Mouse (Mus musculus): Measurements from ENCODE around the gene Rexo5. TPM values are rescaled to one million over a fixed set of nuclear protein-coding genes. Genes with fewer than 3 reads are reported as not detected.
A peak's percentile ranks its signal among the peaks of the same experiment; 100 is the strongest.

Rexo5 gene
- polyA plus RNA-seq, 1 experiment from 2014 or later, result 31.2 TPM

DNA sequence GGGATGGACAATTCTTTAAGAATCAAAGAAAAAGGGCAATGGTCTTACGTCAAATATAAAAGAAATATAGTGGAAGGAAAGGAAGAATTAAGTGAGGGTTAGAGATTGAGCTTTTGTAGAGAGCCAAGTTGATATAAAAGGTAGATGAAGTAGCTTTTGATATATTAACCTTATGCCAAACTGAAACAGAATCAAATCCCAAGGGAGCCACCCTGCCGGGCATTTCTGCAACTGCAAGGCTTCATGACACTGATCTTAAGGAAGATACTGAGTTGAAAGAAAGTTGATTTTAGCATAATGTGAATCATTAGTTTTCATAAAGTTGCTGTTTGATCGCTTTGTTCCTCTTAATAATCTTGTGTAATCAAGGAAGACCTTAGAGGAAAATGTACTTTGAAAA lies 4.8 kb upstream of the Rexo5 start:
- peaks cover 82% of the 10 kb centered on the region for H3K36me3 ChIP-seq
- H3K27me3 ChIP-seq (ENCODE audit: low read depth, poor library complexity, severe bottlenecking), result no peaks in the 10 kb centered on the region
- H3K4me1 ChIP-seq, result peaks cover 12% of the 10 kb centered on the region
- H3K4me3 ChIP-seq, result no peak overlapping the region
- no peaks in the 10 kb centered on the region for H3K9me3 ChIP-seq (replicated peaks)
- no peak overlapping the region for H3K27ac ChIP-seq (replicated peaks)
- DNase-seq (ENCODE audit: low spot score), result no peak
- WGBS, result 92% methylated on average over 3 of the region's 3 CpGs

DNA sequence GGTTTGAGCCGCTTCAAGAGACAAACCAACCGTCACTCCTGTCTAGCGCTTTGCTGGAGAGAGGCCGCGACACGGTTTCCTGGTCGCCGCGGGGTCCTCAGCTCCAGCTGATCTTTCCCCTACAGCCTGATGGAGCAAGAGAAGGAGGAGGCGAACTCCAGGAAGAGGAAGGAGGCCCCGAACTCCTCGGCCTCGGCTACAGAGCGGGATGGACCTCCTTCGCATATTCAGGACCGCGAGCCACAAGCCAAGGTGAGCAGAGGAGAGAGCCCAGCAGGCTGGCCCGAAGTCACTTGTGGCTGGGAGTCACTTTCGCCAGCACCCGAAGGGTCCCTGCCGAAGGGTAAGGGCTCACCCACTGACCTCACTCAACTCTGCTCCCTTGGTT lies 439 bp downstream of the Rexo5 start:
- Histone ChIP-seq H3K4me3 (peak overlapping the region; percentile 76), H3K4me1 (peaks cover 26% of the 10 kb centered on the region), H3K27me3 (ENCODE audit: low read depth, poor library complexity, severe bottlenecking) (no peaks in the 10 kb centered on the region), H3K36me3 (peaks cover 37% of the 10 kb centered on the region), H3K9me3 (replicated peaks) (no peaks in the 10 kb centered on the region), H3K27ac (replicated peaks) (peak overlapping the region; percentile 93)
- no peak for DNase-seq (ENCODE audit: low spot score)
- WGBS, result 0% methylated on average over 21 of the region's 21 CpGs

DNA sequence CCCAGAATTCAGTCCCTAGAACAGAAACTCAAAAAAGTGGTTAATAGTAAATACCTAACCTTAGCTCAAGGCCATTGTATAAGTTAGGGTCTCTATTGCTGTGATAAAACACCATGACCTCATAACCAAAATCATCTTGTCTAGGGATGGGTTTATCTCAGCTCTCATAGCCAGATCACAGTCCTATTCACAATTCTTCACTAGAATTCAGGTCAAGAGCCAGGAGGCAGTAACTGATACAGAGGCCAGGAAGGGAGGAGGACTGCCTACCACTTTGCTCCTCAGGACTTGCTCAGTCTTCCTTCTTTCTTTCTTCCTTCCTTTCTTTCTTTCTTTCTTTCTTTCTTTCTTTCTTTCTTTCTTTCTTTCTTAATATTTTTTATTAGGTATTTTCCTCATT lies 1.5 kb downstream of the Rexo5 start:
- peak overlapping the region; percentile 76 for H3K4me3 ChIP-seq
- DNase-seq (ENCODE audit: low spot score), result no peak
- peaks cover 26% of the 10 kb centered on the region for H3K4me1 ChIP-seq
- H3K27ac ChIP-seq (replicated peaks), result peak overlapping the region; percentile 93; the same call in 1 of the 2 replicates
- peaks cover 36% of the 10 kb centered on the region for H3K36me3 ChIP-seq
- H3K27me3 ChIP-seq (ENCODE audit: low read depth, poor library complexity, severe bottlenecking), result no peaks in the 10 kb centered on the region
- no peaks in the 10 kb centered on the region for H3K9me3 ChIP-seq (replicated peaks)

DNA sequence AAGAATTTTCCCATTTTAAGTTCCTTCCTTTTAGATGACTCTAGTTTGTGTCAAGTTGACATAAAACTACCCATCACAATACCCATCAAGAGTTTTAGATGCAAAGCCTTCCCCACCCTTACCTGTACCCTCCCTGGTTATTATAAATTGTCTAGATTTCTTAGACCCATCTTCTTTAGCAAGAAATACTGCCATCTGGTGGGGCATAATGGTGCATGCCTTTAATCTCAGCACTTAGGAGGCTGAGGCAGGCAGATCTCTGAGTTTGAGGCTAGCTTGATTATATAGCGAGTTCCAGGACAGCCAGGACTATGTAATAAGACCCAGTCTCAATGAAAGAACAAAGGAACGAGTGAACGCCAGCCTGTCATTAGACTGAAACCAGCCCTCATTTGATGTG lies 6.7 kb downstream of the Rexo5 start:
- no peaks in the 10 kb centered on the region for H3K27me3 ChIP-seq (ENCODE audit: low read depth, poor library complexity, severe bottlenecking)
- no peaks in the 10 kb centered on the region for H3K9me3 ChIP-seq (replicated peaks)
- peaks cover 50% of the 10 kb centered on the region for H3K36me3 ChIP-seq
- DNase-seq (ENCODE audit: low spot score), result no peak
- WGBS, result 95% methylated on average over 3 of the region's 3 CpGs
- no peak overlapping the region for H3K4me3 ChIP-seq
- H3K4me1 ChIP-seq, result peaks cover 2% of the 10 kb centered on the region
- no peak overlapping the region for H3K27ac ChIP-seq (replicated peaks)

DNA sequence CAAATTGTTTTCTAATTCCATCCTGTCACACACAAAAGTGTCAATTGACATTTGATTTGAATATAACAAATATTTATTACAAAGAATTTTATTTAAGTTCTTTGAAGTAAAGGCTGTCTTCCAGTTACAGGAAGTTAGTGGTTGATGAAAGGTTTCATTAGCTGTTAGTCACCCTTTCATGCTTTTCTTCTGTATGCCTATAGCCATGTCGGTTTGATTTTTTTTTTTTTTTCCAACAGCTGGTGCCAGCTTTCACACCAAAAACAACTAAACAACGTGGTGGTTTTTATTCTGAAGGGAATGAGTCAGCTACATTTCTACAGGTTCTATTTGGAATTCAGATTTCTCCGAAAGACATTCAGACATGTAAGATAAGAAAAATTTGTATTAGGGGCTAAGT lies 7.2 kb downstream of the Rexo5 start:
- no peaks in the 10 kb centered on the region for H3K27me3 ChIP-seq (ENCODE audit: low read depth, poor library complexity, severe bottlenecking)
- H3K27ac ChIP-seq (replicated peaks), result no peak overlapping the region
- H3K4me3 ChIP-seq, result no peak overlapping the region
- DNase-seq (ENCODE audit: low spot score), result no peak
- WGBS, result 92% methylated on average over 3 of the region's 3 CpGs
- H3K9me3 ChIP-seq (replicated peaks), result no peaks in the 10 kb centered on the region
- no peaks in the 10 kb centered on the region for H3K4me1 ChIP-seq
- peaks cover 55% of the 10 kb centered on the region for H3K36me3 ChIP-seq

DNA sequence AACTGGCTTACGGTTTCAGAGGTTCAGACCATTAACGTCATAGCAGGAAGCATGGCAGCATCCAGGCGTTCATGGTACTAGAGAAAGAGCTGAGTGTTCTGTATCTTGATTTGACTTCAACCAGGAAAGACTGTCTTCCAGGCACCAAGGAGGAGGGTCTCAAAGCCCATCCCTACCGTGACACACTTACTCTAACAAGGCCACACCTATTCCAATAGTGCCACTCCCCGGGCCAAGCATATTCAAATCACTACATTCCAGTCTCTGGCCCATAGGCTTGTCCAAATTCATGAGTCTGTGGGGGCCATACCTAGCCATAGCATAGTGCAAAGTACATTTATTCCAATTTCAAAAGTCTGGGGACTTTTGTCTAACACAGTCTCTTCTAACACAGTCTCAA lies 13.6 kb downstream of the Rexo5 start:
- H3K27me3 ChIP-seq (ENCODE audit: low read depth, poor library complexity, severe bottlenecking), result no peaks in the 10 kb centered on the region
- no peaks in the 10 kb centered on the region for H3K9me3 ChIP-seq (replicated peaks)
- H3K36me3 ChIP-seq, result peaks cover 76% of the 10 kb centered on the region
- no peaks in the 10 kb centered on the region for H3K4me1 ChIP-seq
- WGBS, result 92% methylated on average over 5 of the region's 5 CpGs
- H3K4me3 ChIP-seq, result no peak overlapping the region
- DNase-seq (ENCODE audit: low spot score), result no peak
- H3K27ac ChIP-seq (replicated peaks), result no peak overlapping the region

DNA sequence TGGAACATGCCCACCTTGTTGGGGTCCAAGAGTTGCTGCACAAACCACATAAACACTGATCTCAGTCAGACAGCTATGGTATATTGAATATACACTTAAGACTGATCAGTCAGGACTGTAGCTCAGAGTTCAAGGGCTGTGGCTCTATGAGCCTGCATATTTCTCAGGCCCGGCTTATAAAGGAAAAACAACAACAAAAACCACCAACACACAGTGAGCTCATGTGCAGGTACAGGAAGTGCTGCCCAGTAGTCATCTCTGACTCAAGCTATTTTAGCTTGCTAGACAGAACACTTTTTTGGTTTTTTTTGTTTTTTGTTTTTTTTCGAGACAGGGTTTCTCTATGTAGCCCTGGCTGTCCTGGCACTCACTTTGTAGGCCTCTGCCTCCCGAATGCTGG lies 14.9 kb downstream of the Rexo5 start:
- H3K4me3 ChIP-seq, result no peak overlapping the region
- no peak for DNase-seq (ENCODE audit: low spot score)
- peaks cover 86% of the 10 kb centered on the region for H3K36me3 ChIP-seq
- no peaks in the 10 kb centered on the region for H3K9me3 ChIP-seq (replicated peaks)
- no peak overlapping the region for H3K27ac ChIP-seq (replicated peaks)
- no peaks in the 10 kb centered on the region for H3K4me1 ChIP-seq
- 92% methylated on average over 3 of the region's 3 CpGs for WGBS
- H3K27me3 ChIP-seq (ENCODE audit: low read depth, poor library complexity, severe bottlenecking), result no peaks in the 10 kb centered on the region

DNA sequence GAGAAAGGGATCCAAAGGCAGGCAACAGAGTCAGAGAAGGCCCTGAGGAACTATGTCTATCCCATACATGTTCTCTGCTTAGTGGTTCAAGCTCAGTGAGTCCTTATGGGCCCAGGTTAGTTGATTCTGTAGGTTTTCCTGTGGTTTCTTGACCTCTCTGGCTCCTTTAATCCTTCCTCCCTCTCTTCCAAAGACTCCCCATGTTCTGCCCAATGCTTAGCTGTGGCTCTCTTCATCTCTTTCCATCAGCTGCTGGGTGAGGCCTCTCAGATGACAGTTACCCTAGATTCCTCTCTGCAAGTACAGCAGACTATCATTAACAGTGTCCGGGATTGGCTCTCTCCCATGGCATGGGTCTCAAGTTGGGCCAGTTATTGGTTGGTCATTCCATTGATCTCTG lies 41.6 kb downstream of the Rexo5 start:
- H3K4me1 ChIP-seq, result no peaks in the 10 kb centered on the region
- H3K36me3 ChIP-seq, result peaks cover 53% of the 10 kb centered on the region
- WGBS, result 100% methylated on average over 1 of the region's 1 CpGs
- no peak overlapping the region for H3K27ac ChIP-seq (replicated peaks)
- no peaks in the 10 kb centered on the region for H3K27me3 ChIP-seq (ENCODE audit: low read depth, poor library complexity, severe bottlenecking)
- DNase-seq (ENCODE audit: low spot score), result no peak
- no peak overlapping the region for H3K4me3 ChIP-seq
- H3K9me3 ChIP-seq (replicated peaks), result no peaks in the 10 kb centered on the region

DNA sequence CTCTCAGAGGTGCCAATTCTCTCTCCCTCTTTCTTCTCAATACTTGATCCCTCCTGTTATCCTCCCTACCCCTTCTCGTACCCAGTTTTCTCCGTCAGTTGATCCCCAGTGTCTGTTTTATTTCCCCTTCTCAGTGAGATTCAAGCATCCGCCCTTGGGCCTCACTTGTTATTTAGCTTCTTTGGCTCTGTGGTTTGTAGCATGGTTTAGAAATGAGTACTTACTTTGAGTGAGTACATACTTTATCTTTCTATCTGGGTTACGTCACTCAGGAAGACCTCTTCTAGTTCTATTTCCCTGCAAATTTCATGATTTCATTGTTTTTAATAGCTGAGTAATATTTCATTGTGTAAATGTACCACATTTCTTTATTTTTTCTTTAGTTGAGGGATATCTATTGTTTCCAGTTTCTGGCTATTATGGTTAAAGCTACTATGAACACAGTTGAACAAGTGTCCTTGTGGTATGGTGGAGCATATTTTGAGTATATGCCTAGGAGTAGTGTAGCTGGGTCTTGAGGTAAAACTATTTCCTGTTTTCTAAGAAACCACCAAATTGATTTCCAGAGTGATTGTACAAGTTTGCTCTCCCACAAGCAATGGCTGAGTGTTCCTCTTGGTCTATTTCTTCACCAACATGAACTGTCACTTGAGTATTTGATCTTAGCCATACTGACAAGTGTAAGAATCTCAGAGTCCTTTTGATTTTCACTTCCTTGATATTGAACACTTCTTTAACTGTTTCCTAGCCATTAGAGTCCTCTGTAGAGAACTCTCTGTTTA lies 42.4 kb downstream of the Rexo5 start:
- 95% methylated on average over 4 of the region's 4 CpGs for WGBS
- H3K27me3 ChIP-seq (ENCODE audit: low read depth, poor library complexity, severe bottlenecking), result no peaks in the 10 kb centered on the region
- H3K36me3 ChIP-seq, result peaks cover 55% of the 10 kb centered on the region

DNA sequence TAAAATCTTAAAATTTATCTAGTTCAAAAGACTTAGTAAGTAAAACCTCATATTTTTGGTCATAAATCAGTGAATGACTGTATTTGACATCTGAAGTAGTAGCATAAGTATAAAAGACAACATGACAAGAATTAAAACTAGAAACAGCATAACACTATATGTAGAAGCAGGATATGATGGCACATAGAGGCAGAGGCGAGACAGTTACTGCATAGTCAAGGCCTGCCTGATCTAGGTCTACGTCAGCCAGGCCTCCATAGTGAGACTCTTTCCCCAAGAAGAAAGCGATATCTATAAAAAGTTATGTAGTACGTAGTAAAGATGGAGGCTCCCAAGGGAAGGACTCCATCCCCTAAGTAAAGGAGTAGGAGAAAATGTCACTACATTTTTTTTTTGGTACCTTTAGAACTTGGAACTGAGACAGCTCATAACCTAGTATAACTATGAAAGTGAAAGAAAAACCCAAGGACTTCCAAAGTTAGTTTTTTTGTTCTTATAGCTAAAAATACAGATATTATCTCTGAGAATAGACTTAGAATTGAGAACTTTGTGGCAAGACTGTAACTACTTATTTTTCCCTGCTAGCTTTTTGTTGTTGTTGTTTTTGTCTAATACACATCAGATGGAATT lies 48.1 kb downstream of the Rexo5 start:
- H3K27me3 ChIP-seq (ENCODE audit: low read depth, poor library complexity, severe bottlenecking), result no peaks in the 10 kb centered on the region
- 95% methylated on average over 4 of the region's 4 CpGs for WGBS
- H3K9me3 ChIP-seq (replicated peaks), result no peaks in the 10 kb centered on the region
- no peaks in the 10 kb centered on the region for H3K4me1 ChIP-seq
- H3K4me3 ChIP-seq, result no peak overlapping the region
- H3K27ac ChIP-seq (replicated peaks), result no peak overlapping the region
- peaks cover 44% of the 10 kb centered on the region for H3K36me3 ChIP-seq
- no peak for DNase-seq (ENCODE audit: low spot score)

More for the DNA sequence above, 42.4 kb downstream of the Rexo5 start:
- H3K9me3 ChIP-seq (replicated peaks), result no peaks in the 10 kb centered on the region
- DNase-seq (ENCODE audit: low spot score), result no peak
- no peak overlapping the region for H3K4me3 ChIP-seq
- H3K27ac ChIP-seq (replicated peaks), result no peak overlapping the region
- H3K4me1 ChIP-seq, result no peaks in the 10 kb centered on the region

DNA sequence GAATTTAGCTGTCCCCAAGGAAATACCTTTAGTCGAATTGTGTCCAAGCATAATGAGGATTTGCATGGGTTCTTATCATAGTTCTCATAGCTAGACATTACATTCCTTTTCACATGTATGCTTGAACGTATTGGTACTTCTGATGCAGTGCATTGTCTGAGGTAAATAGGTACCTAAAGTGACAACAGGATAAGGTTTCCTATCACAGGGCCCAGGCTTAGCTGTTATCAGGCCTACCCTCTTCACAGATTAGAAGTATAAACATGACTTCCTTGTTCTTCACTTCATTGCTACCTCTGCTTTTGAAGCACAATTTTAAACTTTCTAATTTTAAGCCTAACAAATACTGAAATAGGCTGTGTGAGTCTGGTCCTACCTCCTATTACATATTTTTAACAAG lies 51.7 kb downstream of the Rexo5 start:
- no peak for DNase-seq (ENCODE audit: low spot score)
- Histone ChIP-seq H3K36me3 (peaks cover 52% of the 10 kb centered on the region), H3K4me1 (no peaks in the 10 kb centered on the region), H3K4me3 (no peak overlapping the region), H3K27me3 (ENCODE audit: low read depth, poor library complexity, severe bottlenecking) (no peaks in the 10 kb centered on the region), H3K9me3 (replicated peaks) (no peaks in the 10 kb centered on the region), H3K27ac (replicated peaks) (no peak overlapping the region)
- 93% methylated on average over 2 of the region's 2 CpGs for WGBS

DNA sequence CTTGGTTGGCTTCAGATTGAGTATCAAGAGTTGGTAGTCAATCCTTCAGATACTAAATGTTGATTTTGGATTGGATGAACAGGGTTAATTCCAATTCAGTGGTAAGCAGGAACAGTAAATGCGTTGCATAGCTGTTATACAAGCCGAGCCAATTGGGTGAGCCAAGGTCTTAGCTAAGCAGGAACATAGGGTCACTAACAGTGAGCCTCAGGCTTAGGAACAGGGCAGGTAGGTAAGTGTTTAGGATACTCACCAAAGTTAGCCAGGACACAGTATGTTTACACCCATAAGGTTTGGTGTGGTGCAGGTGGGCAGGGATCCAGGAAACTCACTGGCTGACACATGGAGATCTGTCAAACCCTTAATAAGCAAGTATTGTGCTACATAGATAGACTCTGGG lies 53.6 kb downstream of the Rexo5 start:
- Histone ChIP-seq H3K27ac (replicated peaks) (no peak overlapping the region), H3K9me3 (replicated peaks) (no peaks in the 10 kb centered on the region), H3K36me3 (peaks cover 54% of the 10 kb centered on the region), H3K27me3 (ENCODE audit: low read depth, poor library complexity, severe bottlenecking) (no peaks in the 10 kb centered on the region), H3K4me3 (no peak overlapping the region), H3K4me1 (no peaks in the 10 kb centered on the region)
- DNase-seq (ENCODE audit: low spot score), result no peak
- WGBS, result 92% methylated on average over 2 of the region's 2 CpGs

DNA sequence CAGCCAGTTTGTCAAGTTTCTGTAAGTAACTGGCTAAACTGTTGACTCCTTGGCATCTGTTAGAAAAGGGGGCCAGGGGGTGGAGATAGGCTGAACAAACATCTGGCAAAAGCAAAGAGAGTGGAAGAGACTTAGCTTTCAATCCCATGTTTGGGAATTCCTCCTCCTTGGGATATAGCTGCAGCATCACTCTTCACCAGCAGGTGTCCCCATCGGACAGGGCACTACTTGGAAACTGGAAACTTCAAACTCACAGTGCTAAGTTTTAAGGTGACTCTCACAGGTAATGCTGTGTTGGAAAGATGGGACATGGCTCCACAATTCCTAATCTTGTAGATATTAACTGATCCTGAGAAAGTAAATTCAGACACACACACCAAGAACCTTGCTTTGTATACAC lies 55.3 kb downstream of the Rexo5 start:
- Histone ChIP-seq H3K4me1 (no peaks in the 10 kb centered on the region), H3K4me3 (no peak overlapping the region), H3K36me3 (peaks cover 50% of the 10 kb centered on the region), H3K9me3 (replicated peaks) (no peaks in the 10 kb centered on the region), H3K27ac (replicated peaks) (no peak overlapping the region), H3K27me3 (ENCODE audit: low read depth, poor library complexity, severe bottlenecking) (no peaks in the 10 kb centered on the region)
- WGBS, result 0% methylated on average over 1 of the region's 1 CpGs
- peak; percentile 57 for DNase-seq (ENCODE audit: low spot score)
